Mouse (Mus musculus) brown adipose tissue, adult 24 weeks (tissue): Measurements from ENCODE around the gene Adamtsl3. TPM values are rescaled to one million over a fixed set of nuclear protein-coding genes. Genes with fewer than 3 reads are reported as not detected.
"Not testable (repeated sequence)": the region's sequence is repeated elsewhere in the genome, so short reads cannot be mapped to it uniquely, and the experiment has no call there.

ENCODE experiments used
- H3K27ac ChIP-seq: fragments of 200-500 bp; replicated peaks from 2 replicates; pipeline ENCODE4 v1.5.1; 2012; ENCODE audit warnings: low read depth, mild to moderate bottlenecking, low read length
- H3K4me1 ChIP-seq: fragments of 200-500 bp; 2 replicates; pipeline ENCODE4 v1.6.1; 2012; ENCODE audit warnings: low read length, mixed read lengths; ENCODE audit not compliant: control insufficient read depth, insufficient read depth, insufficient read length
- H3K4me3 ChIP-seq: fragments of 200-500 bp; 2 replicates; pipeline ENCODE4 v1.5.1; 2012; ENCODE audit warnings: low read depth, mild to moderate bottlenecking, low read length, moderate library complexity; ENCODE audit not compliant: insufficient read depth
- polyA plus RNA-seq: library from polyadenylated mRNA; stranded (reverse); fragments of >200 nt; gene quantifications from 2 replicates; pipeline ENCODE4 v1.2.4, GENCODE M21; 2012; ENCODE audit not compliant: missing spikeins, insufficient read depth, insufficient read length

Gene Adamtsl3
- polyA plus RNA-seq, 1 experiment, result 2.1 TPM

DNA sequence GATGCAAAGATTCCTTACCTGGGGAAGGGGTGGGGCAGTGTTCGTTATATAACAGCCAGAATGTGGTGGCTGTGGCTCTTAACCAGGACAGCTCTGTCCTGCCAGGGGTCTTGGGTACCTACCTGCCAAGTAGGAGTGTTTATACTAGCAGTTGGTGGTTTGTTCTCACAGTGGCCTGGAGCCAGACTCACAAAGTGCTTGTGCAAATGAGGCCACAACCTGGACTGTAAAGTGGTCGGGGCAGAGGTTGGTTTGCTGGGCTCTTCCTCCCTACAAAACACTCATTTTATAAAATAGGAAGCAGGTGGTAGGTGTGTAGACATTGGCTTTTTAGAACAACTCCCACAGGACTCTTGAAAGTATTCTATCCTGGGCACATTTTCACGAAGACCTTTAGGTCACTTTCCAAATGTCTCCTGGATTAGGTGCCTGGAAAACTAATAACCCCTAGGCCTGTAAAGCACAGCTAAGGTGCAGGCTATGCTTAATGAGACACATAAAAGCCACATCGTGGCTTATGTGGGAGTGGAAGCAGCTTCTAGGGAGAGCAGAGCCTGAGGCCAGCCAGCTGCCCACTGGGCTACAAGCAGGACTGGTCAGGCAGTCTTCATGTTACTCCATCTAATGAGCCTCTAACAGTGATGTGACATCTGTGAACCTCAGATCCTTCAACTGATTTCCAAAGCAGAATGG is 47.5 kb downstream of the Adamtsl3 start:
- Histone ChIP-seq H3K4me1 (peaks cover 12% of the 10 kb centered on the region; the same call in 1 of the 2 replicates), H3K4me3 (no peak overlapping the region), H3K27ac (no peak overlapping the region)

DNA sequence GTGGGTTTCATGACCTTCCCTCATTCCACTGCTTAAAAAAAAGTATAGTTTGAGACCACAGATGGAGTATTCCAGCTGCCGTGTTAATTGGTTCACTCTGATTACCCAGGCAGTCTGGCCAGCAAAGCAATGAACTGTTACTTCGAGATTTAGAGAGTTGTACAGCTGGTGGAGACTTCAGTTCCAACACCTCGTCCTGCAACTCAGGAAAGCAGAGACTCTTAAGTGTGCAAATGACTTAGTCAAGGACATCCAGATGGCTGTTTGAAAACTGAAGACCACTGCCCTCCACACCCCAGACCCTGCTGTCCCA is 48.0 kb downstream of the Adamtsl3 start:
- Histone ChIP-seq H3K4me1 (peaks cover 8% of the 10 kb centered on the region; the same call in 1 of the 2 replicates), H3K4me3 (no peak overlapping the region), H3K27ac (no peak overlapping the region)

DNA sequence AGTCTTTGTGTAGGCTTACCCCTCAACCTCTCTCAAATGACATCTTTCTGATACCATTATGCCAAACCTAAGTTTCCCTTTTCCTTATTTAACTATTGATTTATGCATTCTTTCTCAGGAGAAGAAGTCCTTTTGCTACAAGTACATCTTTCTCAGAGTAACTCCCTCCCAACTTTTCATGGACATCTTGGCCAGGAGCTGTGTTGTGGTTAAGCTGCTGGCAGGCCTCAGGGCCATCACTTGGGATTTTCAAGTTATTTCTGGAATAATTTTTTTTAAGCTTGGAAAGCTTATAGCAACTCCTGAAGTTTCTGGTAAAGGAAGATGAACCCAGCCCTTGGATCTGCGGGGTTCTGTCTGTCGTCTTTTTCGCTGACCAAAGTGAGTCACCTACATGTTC is 51.6 kb downstream of the Adamtsl3 start:
- no peak overlapping the region for H3K27ac ChIP-seq
- H3K4me3 ChIP-seq, result no peak overlapping the region
- H3K4me1 ChIP-seq, result no peaks in the 10 kb centered on the region

DNA sequence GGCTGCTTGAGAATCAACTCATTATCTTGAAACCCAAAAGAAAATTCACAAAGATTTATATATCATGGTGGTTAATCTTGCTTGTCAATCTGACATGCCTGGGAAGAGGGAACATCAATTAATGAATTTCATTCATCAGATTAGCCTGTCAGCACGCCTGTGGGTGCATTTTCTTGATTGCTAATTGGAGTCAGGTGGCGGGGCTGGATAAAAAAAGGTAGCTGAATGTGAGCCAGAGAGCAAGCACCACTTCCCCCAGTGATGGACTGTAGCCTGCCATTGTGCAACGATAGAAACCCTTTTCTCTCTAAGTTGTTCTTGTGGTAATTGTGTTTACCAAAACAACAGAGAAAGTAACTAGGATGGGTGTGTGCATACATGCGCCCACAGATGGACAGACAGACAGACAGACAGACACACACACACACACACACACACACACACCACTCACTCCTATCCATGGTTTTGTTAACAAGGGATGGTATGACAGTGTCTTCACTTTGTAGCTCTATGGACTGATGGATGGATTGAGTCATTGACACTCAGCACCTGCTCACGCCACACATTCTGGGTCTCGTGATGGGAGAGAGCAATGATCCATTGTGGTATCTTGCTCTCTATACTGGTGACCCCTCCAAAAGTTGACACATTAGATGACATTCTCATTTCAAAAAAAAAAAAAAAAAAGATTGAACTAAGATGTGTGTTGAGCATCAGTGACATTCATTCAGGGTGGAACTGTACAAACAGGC is 59.1 kb downstream of the Adamtsl3 start:
- Histone ChIP-seq H3K4me1 (no peaks in the 10 kb centered on the region), H3K4me3 (no peak overlapping the region), H3K27ac (no peak overlapping the region)

DNA sequence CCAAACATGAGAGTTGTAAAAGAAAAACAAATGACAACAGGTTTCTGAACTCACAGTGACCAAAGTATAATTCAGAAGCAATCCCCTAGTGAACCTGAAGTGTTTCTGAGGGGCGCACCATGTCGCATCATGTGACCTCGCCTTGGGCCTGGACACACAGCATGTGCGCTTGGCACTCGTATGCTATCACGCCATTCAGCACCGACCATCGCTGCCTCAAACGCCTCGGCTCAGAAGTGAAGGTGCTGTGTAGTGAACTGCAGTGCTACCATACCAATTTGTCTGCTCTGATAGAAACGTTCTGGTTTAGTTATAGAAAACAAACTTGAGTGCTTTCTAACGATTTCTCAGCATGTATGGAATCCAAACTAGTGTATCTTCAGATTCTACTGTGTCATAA is 59.7 kb downstream of the Adamtsl3 start:
- no peak overlapping the region for H3K27ac ChIP-seq
- H3K4me3 ChIP-seq, result no peak overlapping the region
- no peaks in the 10 kb centered on the region for H3K4me1 ChIP-seq

DNA sequence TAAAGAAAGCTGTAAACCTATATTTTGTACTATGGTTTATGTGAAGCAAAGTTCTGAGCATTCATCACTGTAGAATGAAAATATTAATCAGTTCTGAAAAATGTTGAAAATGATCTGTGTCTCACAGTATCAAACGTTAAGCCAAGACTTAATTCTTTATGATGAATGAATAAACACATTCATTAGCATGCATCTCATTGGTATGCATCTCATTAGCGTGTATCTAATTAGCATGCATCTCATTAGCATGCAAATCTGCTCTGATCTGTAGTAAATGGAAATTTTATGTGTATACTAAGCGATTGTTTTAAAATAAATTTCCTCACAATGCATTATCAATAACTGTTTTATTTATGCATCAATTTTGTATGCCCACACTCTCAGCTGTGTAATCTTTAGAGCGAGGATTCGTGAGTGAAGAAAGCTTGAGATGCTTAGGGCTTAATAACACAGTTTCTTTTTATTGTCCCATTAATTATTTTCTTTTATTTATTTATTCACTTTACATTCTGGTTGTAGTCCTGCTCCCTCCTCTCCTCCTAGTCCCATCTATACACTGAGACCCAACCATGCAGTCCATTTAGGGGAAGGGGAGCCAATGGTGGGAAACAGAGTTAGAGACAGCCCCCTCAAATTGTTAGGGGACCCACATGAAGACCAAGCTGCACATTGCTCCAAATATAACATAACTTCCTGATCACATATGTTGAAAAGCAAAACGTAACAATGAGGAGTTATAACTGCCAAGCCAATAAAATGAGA is 60.4 kb downstream of the Adamtsl3 start:
- Histone ChIP-seq H3K27ac (no peak overlapping the region), H3K4me3 (no peak overlapping the region), H3K4me1 (no peaks in the 10 kb centered on the region)

DNA sequence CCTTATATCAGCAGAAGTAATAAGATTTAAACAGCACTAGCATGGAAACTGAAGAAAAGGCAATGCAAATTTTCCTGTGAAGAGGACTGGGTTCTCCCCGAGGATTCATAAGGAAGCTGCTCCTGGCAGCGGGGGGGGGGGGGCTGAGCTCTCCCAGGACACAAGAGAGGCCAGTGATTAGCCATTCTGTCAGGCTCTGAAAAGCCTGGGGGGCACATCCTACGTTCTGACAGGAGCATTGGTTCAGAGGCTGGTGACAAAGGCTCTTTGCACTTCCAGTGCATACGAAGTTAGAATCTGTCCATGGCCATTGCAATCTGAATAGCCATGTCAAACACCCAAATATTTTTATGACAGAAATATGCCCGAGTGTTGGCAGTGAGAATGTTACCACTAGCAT is 61.4 kb downstream of the Adamtsl3 start:
- Histone ChIP-seq H3K27ac (no peak overlapping the region), H3K4me3 (no peak overlapping the region), H3K4me1 (no peaks in the 10 kb centered on the region)

DNA sequence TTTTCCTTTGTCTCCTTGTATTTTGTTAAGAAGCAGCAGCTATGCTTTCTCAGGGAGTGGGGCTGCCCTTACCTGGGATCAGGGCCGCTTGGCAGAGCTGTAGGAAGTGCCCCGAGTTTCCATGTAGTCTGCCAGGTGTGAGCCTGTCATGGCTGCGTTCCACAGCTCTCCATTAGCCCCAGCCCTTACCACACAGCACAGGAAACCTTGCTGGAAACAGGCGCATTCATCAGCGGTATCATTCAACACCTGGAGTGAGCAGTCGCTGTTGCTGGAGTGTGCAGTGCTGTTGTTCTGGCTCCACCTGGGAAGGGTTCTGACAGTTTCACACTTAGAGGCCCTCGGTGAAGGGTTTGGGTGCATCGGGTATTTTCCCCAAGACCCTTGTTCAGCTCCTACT is 62.1 kb downstream of the Adamtsl3 start:
- H3K4me3 ChIP-seq, result no peak overlapping the region
- H3K4me1 ChIP-seq, result no peaks in the 10 kb centered on the region
- no peak overlapping the region for H3K27ac ChIP-seq

DNA sequence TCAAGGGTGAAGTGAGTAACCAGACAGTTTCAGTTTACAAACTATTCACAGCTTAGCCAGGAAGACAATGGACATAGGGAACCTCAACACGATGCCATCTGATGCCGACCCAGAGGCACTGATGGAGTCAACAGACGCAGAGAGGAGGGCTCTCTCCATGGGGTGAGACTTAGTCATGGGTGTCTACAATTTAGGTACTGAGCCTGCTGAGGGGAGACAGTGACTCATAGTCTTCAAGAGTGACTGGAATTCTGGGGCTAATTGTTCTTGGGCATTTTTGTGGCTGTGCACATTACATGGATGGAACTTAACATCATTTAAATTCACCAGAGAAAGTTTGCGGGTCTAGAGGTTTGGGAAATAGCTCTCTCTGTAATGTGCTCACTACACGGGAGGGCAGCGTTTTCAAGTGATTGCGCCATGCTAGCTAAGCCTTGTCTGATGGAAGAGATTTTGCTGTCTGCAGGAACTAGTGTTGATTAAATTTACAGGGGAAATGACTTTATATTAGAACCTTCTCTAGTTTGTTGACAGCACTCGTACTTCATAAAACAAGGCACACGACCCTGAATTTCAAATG is 70.1 kb downstream of the Adamtsl3 start:
- Histone ChIP-seq H3K4me3 (no peak overlapping the region), H3K4me1 (no peaks in the 10 kb centered on the region; the same call in 1 of the 2 replicates), H3K27ac (no peak overlapping the region)

DNA sequence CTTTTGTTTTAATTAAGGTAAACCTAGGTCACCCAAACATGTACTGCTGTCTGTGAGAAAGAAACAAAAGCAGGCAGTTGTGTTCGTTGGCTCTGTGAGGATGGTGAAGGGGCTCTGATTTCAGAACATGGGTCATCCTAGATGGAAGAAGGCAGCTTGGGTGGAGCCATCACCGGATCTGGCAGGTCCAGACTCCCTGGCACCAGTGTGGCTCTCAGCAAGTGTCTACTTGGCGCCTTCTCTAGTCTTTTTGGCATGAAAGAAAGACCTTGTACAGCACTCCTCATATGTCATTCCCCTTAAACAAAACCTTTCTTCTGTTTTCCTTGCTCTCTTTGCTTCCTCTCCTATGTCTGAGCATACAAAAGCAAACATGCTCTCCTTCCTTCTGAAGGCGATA is 75.5 kb downstream of the Adamtsl3 start:
- Histone ChIP-seq H3K4me3 (no peak overlapping the region), H3K4me1 (no peaks in the 10 kb centered on the region; the same call in 1 of the 2 replicates), H3K27ac (no peak overlapping the region)

DNA sequence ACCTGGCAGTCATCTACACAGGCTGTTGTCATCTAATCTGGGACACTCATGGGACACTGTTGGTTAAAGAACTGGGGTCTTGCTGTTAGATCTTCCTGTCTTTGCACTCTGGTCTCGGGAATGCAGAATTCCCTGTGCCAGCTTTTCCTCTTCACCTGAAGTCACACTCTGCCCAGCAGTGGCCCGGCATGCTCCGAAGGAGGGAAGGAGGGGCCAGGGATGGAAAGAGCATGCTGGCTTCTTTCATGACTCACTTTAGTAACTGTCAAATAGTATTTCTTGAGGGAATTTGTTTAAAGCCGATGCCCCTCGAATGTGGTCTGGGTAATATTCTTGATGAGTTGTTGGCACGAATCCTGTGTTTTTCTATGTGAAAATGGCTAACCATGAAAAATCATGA is 81.2 kb downstream of the Adamtsl3 start:
- H3K4me3 ChIP-seq, result no peak overlapping the region
- no peak overlapping the region for H3K27ac ChIP-seq
- H3K4me1 ChIP-seq, result no peaks in the 10 kb centered on the region

DNA sequence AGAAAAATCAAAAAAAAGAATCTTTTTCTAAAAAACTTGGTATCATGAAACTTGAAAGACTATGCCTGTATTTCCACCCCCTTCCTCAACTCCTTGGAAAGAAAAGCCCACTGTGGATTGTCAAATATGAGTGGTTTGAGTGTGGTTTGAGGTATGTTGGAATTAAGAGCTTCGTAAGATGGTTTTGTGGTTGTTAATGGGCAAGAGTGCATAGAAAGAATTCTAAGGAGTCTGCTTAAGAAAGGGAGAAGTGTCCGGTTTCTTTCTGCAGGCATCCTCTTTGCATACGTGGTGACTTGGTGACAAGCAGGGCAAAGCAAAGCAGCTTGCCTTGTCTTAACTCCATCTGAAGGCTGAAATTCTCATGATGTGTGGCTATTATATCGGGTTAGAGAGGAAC is 81.6 kb downstream of the Adamtsl3 start:
- Histone ChIP-seq H3K4me1 (no peaks in the 10 kb centered on the region), H3K4me3 (no peak overlapping the region), H3K27ac (no peak overlapping the region)

DNA sequence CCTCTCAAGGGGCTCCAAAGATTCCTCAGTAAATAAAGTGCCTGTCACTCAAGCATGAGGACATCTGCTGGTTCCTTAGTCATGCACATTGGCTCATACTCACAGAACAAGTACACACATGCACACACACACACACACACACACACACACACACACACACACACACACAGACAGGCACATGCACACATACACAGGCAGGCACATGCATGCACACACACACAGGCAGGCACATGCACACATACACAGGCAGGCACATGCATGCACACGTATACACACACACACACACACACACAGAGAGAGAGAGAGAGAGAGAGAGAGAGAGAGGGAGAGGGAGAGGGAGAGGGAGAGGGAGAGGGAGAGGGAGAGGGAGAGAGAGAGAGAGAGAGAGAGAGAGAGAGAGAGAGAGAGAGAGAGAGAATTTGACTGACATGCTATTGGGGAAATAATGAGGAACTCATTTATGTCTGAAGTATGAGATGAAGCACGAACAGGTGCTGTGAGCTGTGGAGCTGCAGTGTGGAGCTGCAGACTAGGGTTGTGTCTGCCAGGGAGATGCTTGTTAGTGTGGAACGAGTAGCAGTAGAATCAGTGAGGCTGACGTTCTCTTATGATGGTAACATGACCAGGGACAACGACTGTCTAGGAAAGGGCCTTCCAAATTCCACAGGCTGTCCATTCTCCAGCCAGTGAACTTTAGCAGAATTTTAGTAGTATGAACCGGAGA is 85.0 kb downstream of the Adamtsl3 start:
- not testable (repeated sequence) for H3K27ac ChIP-seq, H3K4me3 ChIP-seq, H3K4me1 ChIP-seq

DNA sequence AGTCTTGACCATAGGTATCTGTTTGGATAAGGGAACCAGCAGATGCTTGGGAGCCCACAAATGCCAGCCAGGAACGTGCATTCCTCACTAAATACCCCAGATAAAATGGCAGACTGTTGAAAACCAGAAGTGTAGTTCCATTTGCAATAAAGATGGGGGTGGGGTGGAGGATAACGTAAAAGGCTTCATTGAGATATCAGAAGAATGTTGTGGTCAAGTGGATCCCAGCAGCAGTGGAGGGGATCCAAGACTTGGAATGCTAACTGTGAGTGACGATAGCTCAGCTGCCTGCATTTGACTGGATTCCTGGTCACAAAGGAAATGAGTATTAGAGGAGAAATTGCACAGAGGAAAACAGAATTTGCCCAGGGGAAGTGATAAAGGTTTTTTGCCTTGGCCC is 87.1 kb downstream of the Adamtsl3 start:
- Histone ChIP-seq H3K4me1 (no peaks in the 10 kb centered on the region), H3K27ac (no peak overlapping the region), H3K4me3 (no peak overlapping the region)

DNA sequence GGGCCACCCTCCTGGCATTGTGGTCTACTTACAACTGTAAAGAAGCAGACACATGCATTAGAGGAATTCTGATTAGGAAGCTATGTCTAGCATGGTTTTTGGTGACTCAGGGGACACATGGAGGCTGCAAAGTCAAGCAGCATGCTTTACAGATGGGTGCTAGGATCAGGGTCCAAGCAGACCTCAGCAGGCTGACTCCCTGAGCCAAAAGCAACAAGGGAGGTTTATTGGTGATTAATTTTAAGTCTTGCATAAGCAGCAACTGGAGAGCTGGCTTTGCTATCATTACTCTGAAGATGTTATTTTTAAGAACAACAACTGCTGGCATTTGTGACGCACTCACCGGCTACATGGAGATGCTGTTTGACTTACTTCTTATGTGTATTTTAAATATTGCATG is 88.1 kb downstream of the Adamtsl3 start:
- H3K4me3 ChIP-seq, result no peak overlapping the region
- no peak overlapping the region for H3K27ac ChIP-seq
- H3K4me1 ChIP-seq, result no peaks in the 10 kb centered on the region
